Comparison of ENCODE assay signal across 9 mouse cellular contexts in the genomic region with DNA sequence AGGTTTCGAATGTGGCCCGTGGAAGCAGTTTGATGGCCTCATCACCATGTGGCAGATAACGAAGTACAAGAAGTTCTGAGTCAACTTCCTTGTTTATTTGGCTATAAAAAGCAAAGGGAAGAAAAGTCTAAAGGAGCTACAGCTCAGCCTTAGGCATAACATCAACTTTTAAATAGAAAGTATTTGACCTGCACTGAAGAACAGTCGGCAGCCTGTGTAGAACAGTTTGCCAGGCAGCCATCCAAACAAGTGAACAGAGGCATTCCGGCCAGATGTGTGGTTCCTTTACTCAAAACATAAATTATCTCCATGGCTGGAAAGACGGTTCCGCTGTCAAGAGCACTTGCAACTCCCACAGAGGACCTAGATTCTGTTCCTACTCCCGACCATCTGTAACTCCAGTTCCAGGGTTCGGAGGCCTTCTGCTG.
DNase-seq lines count a peak whose midpoint lies in the region; ATAC-seq and TF ChIP-seq lines count a peak whose summit lies in the region.
"Had no signal": no experiment of that assay in that cellular context is flagged by ENCODE, and none has a peak within 500 bp of the region (broad histone marks: within the 10 kb centered on the region; RNA-seq: fewer than 3 reads in every experiment).

No protein-coding gene starts in this region.

- H3K4me3 ChIP-seq in gastrocnemius, adult 2 months = no peak overlapping the region
- no peak overlapping the region for H3K4me3 ChIP-seq in stomach, postnatal 0 days (ENCODE audit: low read depth, low read length)

- WGBS in stomach, postnatal 0 days = 35% methylated on average over 9 of the region's 9 CpGs

- no peak overlapping the region for H3K9ac ChIP-seq in stomach, postnatal 0 days (ENCODE audit: low read length)
- H3K9ac ChIP-seq: forebrain, postnatal 0 days had no signal

- TF ChIP-seq EP300 in stomach, postnatal 0 days (optimal IDR thresholded peaks at IDR 0.05) = no peak

- no peaks in the 10 kb centered on the region for H3K36me3 ChIP-seq in stomach, postnatal 0 days (ENCODE audit: control insufficient read depth, insufficient read depth, low read length)

- ATAC-seq in stomach, postnatal 0 days (ENCODE audit: low FRiP score, low TSS enrichment) = no peak
- ATAC-seq: forebrain, postnatal 0 days had no signal

- TF ChIP-seq CTCF in gastrocnemius, adult 2 months (IDR thresholded peaks at IDR 0.05) = no peak
- TF ChIP-seq CTCF in stomach, postnatal 0 days (IDR thresholded peaks at IDR 0.05; ENCODE audit: low read depth) = no peak

- intact Hi-C loops in gastrocnemius, adult 2 months (cut with DNase I) = no loop called here

- DNase-seq in gastrocnemius, adult 2 months = no peak
- DNase-seq in gastrocnemius, postnatal 10 days = no peak
- peak; percentile 31 for DNase-seq in testis, postnatal 14 days (ENCODE audit: low spot score)
- no peak for DNase-seq in testis, postnatal 10 days (ENCODE audit: low spot score)
- DNase-seq in layer of hippocampus, postnatal 36 days = peak; percentile 15 to 33
- no peak for DNase-seq in stomach, postnatal 0 days (ENCODE audit: low spot score)
- DNase-seq in yolk sac, embryonic 10.5 days (ENCODE audit: low spot score) = no peak
- no peak for DNase-seq in thymus, postnatal 25 days
- DNase-seq: forebrain, postnatal 0 days had no signal

- no peaks in the 10 kb centered on the region for H3K4me1 ChIP-seq in stomach, postnatal 0 days (replicated peaks; ENCODE audit: control insufficient read depth, insufficient read depth)

- H3K27ac ChIP-seq in gastrocnemius, adult 2 months = peak overlapping the region; percentile 61
- 0 out of 2 replicates have a peak overlapping the region, but pooled peaks have one; percentile 24 for H3K27ac ChIP-seq in stomach, postnatal 0 days (replicated peaks)

- no peaks in the 10 kb centered on the region for H3K9me3 ChIP-seq in stomach, postnatal 0 days (ENCODE audit: control insufficient read depth, low read length)

- no peaks in the 10 kb centered on the region for H3K27me3 ChIP-seq in stomach, postnatal 0 days (ENCODE audit: control insufficient read depth, insufficient read depth, low read length)

- H3K4me2 ChIP-seq in stomach, postnatal 0 days (replicated peaks; ENCODE audit: low read depth) = no peak overlapping the region

Comparison
In these comparisons a context has a peak if more than half of its experiments do, and no peak if none do; other contexts are left out.
1. DNase-seq: peak in testis, postnatal 14 days (single experiment) and layer of hippocampus, postnatal 36 days (2 of 2); none in gastrocnemius, adult 2 months (single experiment), gastrocnemius, postnatal 10 days (single experiment), testis, postnatal 10 days (single experiment), stomach, postnatal 0 days (single experiment), yolk sac, embryonic 10.5 days (single experiment) and thymus, postnatal 25 days (single experiment).